Mouse (Mus musculus): ENCODE data around the gene Brd3. TPM values are rescaled to one million over a fixed set of nuclear protein-coding genes. Genes with fewer than 3 reads are reported as not detected.

Gene Brd3
- 21.0 and 31.3 TPM in 2 replicates for polyA plus RNA-seq (2012; rRNA removed)

DNA sequence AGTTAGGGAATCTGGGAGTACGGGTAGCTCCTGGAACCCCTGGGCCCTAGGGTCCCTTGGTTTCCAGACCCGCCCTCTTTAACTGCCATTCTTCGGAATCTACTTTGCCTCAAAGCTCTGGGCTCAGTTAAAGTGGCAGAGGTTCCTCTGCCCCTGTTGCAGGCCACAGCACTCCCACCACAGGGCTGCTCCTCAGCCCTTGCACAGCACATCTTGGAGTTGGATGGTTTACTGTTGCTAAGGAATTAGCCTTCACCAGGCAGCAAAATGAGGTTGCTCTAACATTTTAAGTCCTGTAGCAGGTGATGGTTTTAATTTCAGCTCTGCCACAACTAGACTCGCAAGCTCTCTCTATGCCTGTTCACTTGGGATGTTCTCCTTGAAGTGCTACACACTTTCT is at the start of gene Brd3:
Brd3 (minus strand) TSS at position 101 of the 400 bp plus-strand sequence.

GRCm38 (mm10) chr2:27514639-27515328 is 7.3 kb upstream of the Brd3 start, which contains the start of gene Wdr5:
Wdr5 (plus strand) TSS chr2:27515157.

DNA sequence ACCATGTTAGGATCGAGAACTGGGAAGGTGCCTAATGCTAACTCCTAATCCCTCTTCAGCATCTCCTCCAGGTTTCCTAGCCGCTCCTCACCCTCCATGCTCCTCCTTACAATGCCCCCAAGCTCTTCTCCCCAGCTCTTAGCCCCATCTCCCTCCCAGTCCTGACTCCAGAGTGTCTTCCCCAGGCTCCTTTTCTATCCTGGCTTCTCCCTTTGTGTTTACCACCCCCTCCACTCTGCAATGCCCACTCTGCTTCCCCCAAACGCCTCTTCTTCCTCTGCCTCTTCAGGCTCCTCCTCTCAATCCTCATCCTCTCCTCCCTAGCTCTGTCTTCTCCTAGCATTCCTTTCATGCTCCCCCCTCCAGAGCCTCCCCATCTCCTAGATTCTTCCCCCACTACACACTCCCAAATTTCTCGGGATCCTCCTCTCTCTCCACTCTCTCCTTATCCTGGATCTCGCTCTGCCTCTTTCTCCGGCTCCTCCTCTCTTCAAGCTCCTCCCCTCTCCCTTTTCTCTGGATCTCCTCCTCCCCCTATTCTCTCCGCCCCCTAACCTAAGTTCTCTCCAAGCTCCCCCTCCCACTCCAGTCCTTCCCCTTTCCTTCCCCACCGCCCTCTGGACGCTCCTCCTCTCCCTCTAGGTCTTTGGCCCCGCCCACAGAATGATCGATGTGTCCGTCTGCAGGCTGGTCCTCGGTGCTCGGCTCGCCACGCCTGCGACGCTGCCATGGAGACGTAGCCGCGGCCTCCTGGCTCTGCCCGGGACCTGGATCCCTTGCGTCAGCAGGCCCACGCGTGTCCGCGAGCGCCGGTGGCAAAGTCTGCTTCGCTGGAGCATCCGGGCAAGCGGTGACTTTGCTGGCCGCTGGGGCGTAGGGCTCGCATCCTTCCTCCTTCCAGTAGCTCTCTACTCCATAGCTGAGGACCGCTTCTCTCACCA is 65.4 kb downstream of the Brd3 start, which contains the start of gene Brd3os:
Brd3os (plus strand) TSS at position 558 of the 941 bp plus-strand sequence.

GRCm38 (mm10) chr2:27426855-27427457 is 80.5 kb downstream of the Brd3 start, which contains the start of gene Vav2:
Vav2 (minus strand) TSS chr2:27427033.

Other genes starting within 250 kb of the Brd3 start
- 9.0 and 14.8 TPM in 2 replicates for gene Vav2, start 80.6 kb downstream of the Brd3 start, polyA plus RNA-seq (2012; rRNA removed)
- gene Brd3os, start 65.3 kb downstream of the Brd3 start, polyA plus RNA-seq (2012; rRNA removed): 4.0 and 5.9 TPM in 2 replicates
- gene Wdr5, start 7.5 kb upstream of the Brd3 start, polyA plus RNA-seq (2012; rRNA removed): 16.5 and 18.5 TPM in 2 replicates
- 68.9 and 81.8 TPM in 2 replicates for gene Rxra, start 168.8 kb upstream of the Brd3 start, polyA plus RNA-seq (2012; rRNA removed)